Mouse (Mus musculus): ENCODE data around the gene Ankrd50.

- TF ChIP-seq CTCF (conservative IDR thresholded peaks at IDR 0.05; ENCODE audit: low read length) = no peak
- TF ChIP-seq POU5F1 (IDR thresholded peaks at IDR 0.05; ENCODE audit: borderline replicate concordance, low read length) = no peak
- TF ChIP-seq NANOG (IDR thresholded peaks at IDR 0.05; ENCODE audit: borderline replicate concordance, low read length) = no peak
Measured at GRCm38 (mm10) chr3:38534245-38534644, 49.6 kb upstream of the Ankrd50 start.

Measured in E14TG2a.4 (cell line).